Mouse (Mus musculus) neural tube, embryonic 13.5 days (tissue): ENCODE results near the gene Lnx2. TPM values are rescaled to one million over a fixed set of nuclear protein-coding genes. Genes with fewer than 3 reads are reported as not detected.

Experiments
- ATAC-seq: fragments of 200-750 bp; cut with Nextera tagmentation; 2 replicates; pipeline ENCODE4 v1.8.0; 2017; ENCODE audit warnings: low read depth, mild to moderate bottlenecking, moderate TSS enrichment, moderate library complexity
- H3K27ac ChIP-seq: fragments of 300-500 bp; sonication (generic); replicated peaks from 2 replicates; pipeline ENCODE4 v1.5.1; 2015; ENCODE audit warnings: moderate library complexity, mild to moderate bottlenecking, inconsistent platforms
- H3K27me3 ChIP-seq: fragments of 300-500 bp; sonication (generic); 2 replicates; pipeline ENCODE4 v1.6.1; 2015; ENCODE audit warnings: mild to moderate bottlenecking, inconsistent platforms
- H3K36me3 ChIP-seq: fragments of 300-500 bp; sonication (generic); 2 replicates; pipeline ENCODE4 v1.6.1; 2015; ENCODE audit warnings: mild to moderate bottlenecking, inconsistent platforms
- H3K4me1 ChIP-seq: fragments of 300-500 bp; sonication (generic); replicated peaks from 2 replicates; pipeline ENCODE4 v1.6.1; 2015; ENCODE audit warnings: inconsistent platforms
- H3K4me2 ChIP-seq: fragments of 300-500 bp; sonication (generic); 2 replicates; pipeline ENCODE4 v1.6.1; 2015; ENCODE audit warnings: inconsistent platforms, mild to moderate bottlenecking, moderate library complexity
- H3K4me3 ChIP-seq: fragments of 300-500 bp; sonication (generic); 2 replicates; pipeline ENCODE4 v1.5.1; 2015; ENCODE audit warnings: mild to moderate bottlenecking, inconsistent platforms
- H3K9ac ChIP-seq: fragments of 300-500 bp; sonication (generic); 2 replicates; pipeline ENCODE4 v1.6.1; 2015; ENCODE audit warnings: moderate library complexity, mild to moderate bottlenecking, inconsistent platforms
- H3K9me3 ChIP-seq: fragments of 300-500 bp; sonication (generic); 2 replicates; pipeline ENCODE4 v1.6.1; 2016; ENCODE audit warnings: inconsistent platforms
- WGBS: fragments of 180-500 bp; shearing (Covaris S2); methylation state at CpG from one replicate; pipeline ENCODE4 v1.1.7; 2015; 5-methylcytosine and 5-hydroxymethylcytosine counted together
- polyA plus RNA-seq: library from polyadenylated mRNA; unstranded; fragments of >200 nt; fragmentation: Nextera tagmentation; extraction: Ambion mirVana; gene quantifications from 2 replicates; pipeline ENCODE4 v1.2.1, GENCODE M21; 2015

Gene Lnx2
- polyA plus RNA-seq, 1 experiment from 2014 or later: 7.4 TPM

- H3K4me3 ChIP-seq: no peak overlapping the region
- no peaks in the 10 kb centered on the region for H3K27me3 ChIP-seq
- no peaks in the 10 kb centered on the region for H3K9me3 ChIP-seq
- no peak overlapping the region for H3K4me2 ChIP-seq
- 79% methylated on average over 24 of the region's 24 CpGs for WGBS
- ATAC-seq: no peak
- no peak overlapping the region for H3K27ac ChIP-seq
- H3K4me1 ChIP-seq: 0 out of 2 replicates have a peak, but pooled peaks cover 10% of the 10 kb centered on the region
- no peak overlapping the region for H3K9ac ChIP-seq
- H3K36me3 ChIP-seq: peaks cover 12% of the 10 kb centered on the region
Observed at GRCm38 (mm10) chr5:147024331-147025034, 51.9 kb downstream of the Lnx2 start.

GRCm38 (mm10) chr5:147023245-147023970 is 53.0 kb downstream of the Lnx2 start:
- 0 out of 2 replicates have a peak, but pooled peaks cover 10% of the 10 kb centered on the region for H3K4me1 ChIP-seq
- H3K27me3 ChIP-seq: no peaks in the 10 kb centered on the region
- no peaks in the 10 kb centered on the region for H3K9me3 ChIP-seq
- no peak overlapping the region for H3K27ac ChIP-seq
- H3K36me3 ChIP-seq: peaks cover 23% of the 10 kb centered on the region
- H3K9ac ChIP-seq: no peak overlapping the region
- no peak overlapping the region for H3K4me3 ChIP-seq
- 77% methylated on average over 18 of the region's 18 CpGs for WGBS
- H3K4me2 ChIP-seq: no peak overlapping the region
- ATAC-seq: no peak

GRCm38 (mm10) chr5:147021546-147022265 is 54.7 kb downstream of the Lnx2 start:
- WGBS: 71% methylated on average over 5 of the region's 5 CpGs
- H3K4me3 ChIP-seq: no peak overlapping the region
- no peak overlapping the region for H3K27ac ChIP-seq
- no peak overlapping the region for H3K4me2 ChIP-seq
- peaks cover 26% of the 10 kb centered on the region for H3K36me3 ChIP-seq
- no peak for ATAC-seq
- no peaks in the 10 kb centered on the region for H3K27me3 ChIP-seq
- H3K4me1 ChIP-seq: 0 out of 2 replicates have a peak, but pooled peaks cover 10% of the 10 kb centered on the region
- no peaks in the 10 kb centered on the region for H3K9me3 ChIP-seq
- 0 out of 2 replicates have a peak overlapping the region, but pooled peaks have one; percentile 3 for H3K9ac ChIP-seq

DNA sequence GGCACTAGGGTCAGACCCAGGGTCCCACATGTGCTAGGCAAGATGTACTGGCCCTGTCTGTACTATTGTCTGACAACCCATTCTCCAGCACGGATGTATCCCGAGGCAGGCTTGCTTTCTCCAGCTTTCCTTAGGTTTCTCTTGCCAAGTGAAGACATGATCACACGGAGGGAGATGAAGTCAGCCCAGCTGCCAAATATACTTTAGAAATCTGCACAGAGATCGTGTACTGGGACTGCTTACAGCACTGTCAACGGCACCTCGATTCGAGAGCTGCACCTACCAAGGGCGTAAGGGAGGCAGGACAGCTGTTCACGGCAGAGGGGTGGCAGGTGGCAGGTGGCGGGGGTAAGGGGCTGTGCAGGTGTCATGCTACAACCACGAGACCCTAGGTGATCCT is 55.8 kb downstream of the Lnx2 start:
- H3K9me3 ChIP-seq: no peaks in the 10 kb centered on the region
- H3K36me3 ChIP-seq: peaks cover 26% of the 10 kb centered on the region
- H3K27ac ChIP-seq: no peak overlapping the region
- H3K4me3 ChIP-seq: no peak overlapping the region
- 0 out of 2 replicates have a peak, but pooled peaks cover 10% of the 10 kb centered on the region for H3K4me1 ChIP-seq
- ATAC-seq: no peak
- no peaks in the 10 kb centered on the region for H3K27me3 ChIP-seq
- H3K4me2 ChIP-seq: no peak overlapping the region
- WGBS: 92% methylated on average over 11 of the region's 11 CpGs
- H3K9ac ChIP-seq: no peak overlapping the region

DNA sequence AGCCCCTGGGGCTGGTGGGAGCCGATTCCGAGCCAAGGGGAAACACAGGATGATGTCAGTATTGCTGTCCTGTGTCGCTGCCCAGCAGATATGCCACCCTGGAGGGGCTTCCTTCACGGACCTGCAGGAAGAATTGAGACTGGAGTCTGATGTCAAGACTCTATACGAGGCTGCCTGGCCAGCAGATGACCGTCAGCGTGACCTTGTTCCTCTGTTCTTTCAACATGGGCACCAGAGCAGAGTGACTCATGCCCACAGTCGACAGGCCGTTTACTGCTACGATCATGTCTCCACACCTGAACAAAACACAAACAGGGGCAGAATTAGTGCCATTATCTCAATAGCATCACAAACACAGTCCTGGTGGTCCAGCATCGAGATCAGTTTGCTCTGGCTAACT is 57.6 kb downstream of the Lnx2 start:
- WGBS: 88% methylated on average over 11 of the region's 11 CpGs
- no peak for ATAC-seq

DNA sequence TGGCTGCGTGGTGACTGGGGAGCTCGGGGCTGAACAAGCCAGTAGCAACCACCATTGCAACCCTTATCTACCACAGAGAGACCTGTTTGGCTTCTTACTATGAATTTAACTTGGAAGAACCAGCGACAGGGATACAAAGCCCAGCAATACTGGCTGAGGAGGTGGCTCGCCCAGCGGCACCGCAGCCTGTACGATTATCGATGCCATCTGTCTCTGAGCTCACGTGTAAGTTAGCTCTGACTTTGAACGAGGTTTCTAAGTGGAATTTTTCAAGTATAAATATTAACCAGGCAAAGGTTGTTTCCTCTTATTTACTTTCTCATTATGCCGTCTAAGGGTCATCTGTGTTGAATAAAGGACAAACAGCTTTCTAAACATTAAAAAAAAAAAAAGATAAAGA is 58.9 kb downstream of the Lnx2 start:
- WGBS: 88% methylated on average over 11 of the region's 11 CpGs
- no peaks in the 10 kb centered on the region for H3K9me3 ChIP-seq

More for the DNA sequence above, 57.6 kb downstream of the Lnx2 start:
- no peak overlapping the region for H3K9ac ChIP-seq
- H3K36me3 ChIP-seq: peaks cover 23% of the 10 kb centered on the region
- H3K27me3 ChIP-seq: no peaks in the 10 kb centered on the region
- no peak overlapping the region for H3K4me3 ChIP-seq
- no peaks in the 10 kb centered on the region for H3K9me3 ChIP-seq
- H3K27ac ChIP-seq: no peak overlapping the region
- no peak overlapping the region for H3K4me2 ChIP-seq
- 0 out of 2 replicates have a peak, but pooled peaks cover 11% of the 10 kb centered on the region for H3K4me1 ChIP-seq

DNA sequence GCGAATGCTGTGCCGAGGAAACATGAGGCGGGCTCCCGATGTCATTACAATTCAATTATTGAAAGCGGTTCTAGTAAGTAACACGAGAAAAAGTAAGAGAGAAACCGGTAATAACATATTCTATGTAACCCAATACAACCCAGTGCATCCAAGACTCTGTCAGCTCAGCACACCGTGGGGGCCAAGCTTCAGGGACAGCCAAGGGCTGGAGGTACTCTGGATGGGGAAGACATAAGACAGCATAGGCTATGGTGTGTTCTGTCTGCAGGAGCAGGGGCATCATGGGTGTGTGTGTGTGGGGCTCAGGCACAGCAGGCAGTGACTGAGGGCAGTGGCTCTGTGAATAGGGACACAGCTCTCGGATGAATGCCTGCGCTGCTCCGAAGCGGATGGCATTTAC is 59.8 kb downstream of the Lnx2 start:
- Histone ChIP-seq H3K4me3 (no peak overlapping the region), H3K27ac (no peak overlapping the region)
- WGBS: 84% methylated on average over 12 of the region's 12 CpGs

More for the DNA sequence above, 58.9 kb downstream of the Lnx2 start:
- Histone ChIP-seq H3K36me3 (peaks cover 18% of the 10 kb centered on the region), H3K27ac (no peak overlapping the region), H3K9ac (no peak overlapping the region), H3K4me2 (no peak overlapping the region), H3K4me3 (no peak overlapping the region), H3K4me1 (0 out of 2 replicates have a peak, but pooled peaks cover 9% of the 10 kb centered on the region), H3K27me3 (no peaks in the 10 kb centered on the region)
- no peak for ATAC-seq

GRCm38 (mm10) chr5:147015191-147015590 is 61.2 kb downstream of the Lnx2 start:
- H3K4me2 ChIP-seq: no peak overlapping the region
- no peaks in the 10 kb centered on the region for H3K9me3 ChIP-seq
- H3K36me3 ChIP-seq: peaks cover 18% of the 10 kb centered on the region
- 92% methylated on average over 7 of the region's 7 CpGs for WGBS
- H3K27ac ChIP-seq: no peak overlapping the region
- H3K4me1 ChIP-seq: 0 out of 2 replicates have a peak, but pooled peaks cover 4% of the 10 kb centered on the region
- no peaks in the 10 kb centered on the region for H3K27me3 ChIP-seq
- no peak for ATAC-seq
- H3K9ac ChIP-seq: no peak overlapping the region
- no peak overlapping the region for H3K4me3 ChIP-seq

More for the DNA sequence above, 59.8 kb downstream of the Lnx2 start:
- Histone ChIP-seq H3K27me3 (no peaks in the 10 kb centered on the region), H3K36me3 (peaks cover 18% of the 10 kb centered on the region), H3K9me3 (no peaks in the 10 kb centered on the region), H3K4me1 (0 out of 2 replicates have a peak, but pooled peaks cover 6% of the 10 kb centered on the region), H3K9ac (no peak overlapping the region), H3K4me2 (no peak overlapping the region)
- ATAC-seq: no peak

GRCm38 (mm10) chr5:147013845-147014244 is 62.5 kb downstream of the Lnx2 start:
- no peak overlapping the region for H3K27ac ChIP-seq
- no peak for ATAC-seq
- H3K27me3 ChIP-seq: no peaks in the 10 kb centered on the region
- WGBS: 35% methylated on average over 6 of the region's 6 CpGs
- 0 out of 2 replicates have a peak, but pooled peaks cover 4% of the 10 kb centered on the region for H3K4me1 ChIP-seq
- H3K9ac ChIP-seq: no peak overlapping the region
- H3K4me3 ChIP-seq: no peak overlapping the region
- H3K9me3 ChIP-seq: no peaks in the 10 kb centered on the region
- H3K4me2 ChIP-seq: no peak overlapping the region
- peaks cover 7% of the 10 kb centered on the region for H3K36me3 ChIP-seq

GRCm38 (mm10) chr5:147011333-147011732 is 65.1 kb downstream of the Lnx2 start:
- H3K9ac ChIP-seq: no peak overlapping the region
- H3K27ac ChIP-seq: no peak overlapping the region
- no peak overlapping the region for H3K4me2 ChIP-seq
- H3K27me3 ChIP-seq: no peaks in the 10 kb centered on the region
- WGBS: 77% methylated on average over 10 of the region's 10 CpGs
- H3K9me3 ChIP-seq: no peaks in the 10 kb centered on the region
- H3K4me3 ChIP-seq: no peak overlapping the region
- no peaks in the 10 kb centered on the region for H3K36me3 ChIP-seq
- no peak for ATAC-seq
- H3K4me1 ChIP-seq: 0 out of 2 replicates have a peak, but pooled peaks cover 4% of the 10 kb centered on the region

DNA sequence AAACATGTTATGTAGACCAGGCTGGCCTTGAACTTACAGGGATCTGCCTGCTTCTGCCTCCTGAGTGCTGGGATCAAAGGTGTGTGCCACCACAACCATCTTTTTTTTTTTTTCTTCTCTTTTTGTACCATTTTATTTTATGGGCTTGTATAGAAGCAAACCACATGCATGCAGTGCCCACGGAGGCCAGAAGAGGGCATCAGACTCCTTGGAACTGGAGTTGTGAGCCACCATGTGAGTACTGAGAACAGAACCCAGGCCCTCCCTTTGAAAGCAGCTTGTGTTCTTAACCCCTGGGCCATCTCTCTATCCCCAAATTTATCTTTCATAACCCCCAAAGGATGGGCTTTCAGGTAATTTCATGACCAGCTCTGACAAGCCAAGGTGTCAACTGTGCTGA is 73.1 kb downstream of the Lnx2 start:
- H3K27ac ChIP-seq: no peak overlapping the region
- H3K4me1 ChIP-seq: no peaks in the 10 kb centered on the region
- H3K9ac ChIP-seq: no peak overlapping the region
- H3K4me3 ChIP-seq: no peak overlapping the region
- ATAC-seq: no peak
- H3K27me3 ChIP-seq: no peaks in the 10 kb centered on the region
- H3K4me2 ChIP-seq: no peak overlapping the region
- H3K9me3 ChIP-seq: 0 out of 2 replicates have a peak, but pooled peaks cover 4% of the 10 kb centered on the region
- H3K36me3 ChIP-seq: no peaks in the 10 kb centered on the region
- WGBS: 61% methylated on average over 1 of the region's 1 CpGs

DNA sequence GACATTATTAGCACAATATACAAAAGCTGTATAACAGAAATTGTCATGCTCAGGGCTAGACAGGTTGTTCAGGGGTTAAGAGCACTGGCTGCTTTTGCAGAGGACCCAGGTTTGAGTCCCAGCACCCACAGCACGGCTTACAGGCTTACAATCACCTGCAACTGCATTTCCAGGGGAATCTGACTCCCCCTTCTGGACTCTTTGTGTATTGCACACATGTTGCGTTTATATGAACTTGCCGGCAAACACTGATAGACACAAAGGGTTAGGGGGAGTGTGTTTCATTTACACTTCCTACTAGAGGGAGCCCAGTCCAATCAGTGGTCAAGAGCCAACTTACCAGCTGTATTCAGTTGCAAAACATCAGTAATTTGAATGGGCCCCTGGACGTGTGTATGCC is 75.1 kb downstream of the Lnx2 start:
- Histone ChIP-seq H3K27me3 (no peaks in the 10 kb centered on the region), H3K4me3 (no peak overlapping the region), H3K9me3 (0 out of 2 replicates have a peak, but pooled peaks cover 4% of the 10 kb centered on the region), H3K36me3 (no peaks in the 10 kb centered on the region), H3K27ac (no peak overlapping the region), H3K9ac (no peak overlapping the region), H3K4me1 (no peaks in the 10 kb centered on the region), H3K4me2 (no peak overlapping the region)
- 83% methylated on average over 4 of the region's 4 CpGs for WGBS
- ATAC-seq: no peak
